Mouse (Mus musculus) G1E (cell line): ENCODE results near the gene Gtf2a1. TPM values are rescaled to one million over a fixed set of nuclear protein-coding genes. Genes with fewer than 3 reads are reported as not detected.
"Not testable (repeated sequence)": the region's sequence is repeated elsewhere in the genome, so short reads cannot be mapped to it uniquely, and the experiment has no call there.

ENCODE experiments used
- ATAC-seq: 2 replicates; pipeline ENCODE4 v1.8.0; 2016; ENCODE audit warnings: mild to moderate bottlenecking; ENCODE audit not compliant: insufficient number of reproducible peaks, poor library complexity, low FRiP score, severe bottlenecking; ENCODE audit errors: extremely low read depth
- DNase-seq: peaks from one replicate; pipeline ENCODE4 v3.0.0; 2012; ENCODE audit warnings: low spot score
- H3K27me3 ChIP-seq: 2 replicates; pipeline ENCODE4 v1.6.1; 2012; ENCODE audit warnings: mild to moderate bottlenecking, low read length, inconsistent platforms; ENCODE audit not compliant: insufficient read depth
- H3K36me3 ChIP-seq: replicated peaks from 2 replicates; pipeline ENCODE3; 2012; ENCODE audit warnings: mild to moderate bottlenecking, inconsistent platforms
- H3K4me1 ChIP-seq: 2 replicates; pipeline ENCODE4 v1.6.1; 2012; ENCODE audit warnings: low read depth, low read length, inconsistent platforms, mixed read lengths; ENCODE audit not compliant: insufficient read depth
- H3K4me3 ChIP-seq: 2 replicates; pipeline ENCODE4 v1.5.1; 2012; ENCODE audit warnings: low read depth, mild to moderate bottlenecking, inconsistent platforms, low read length, moderate library complexity, mixed read lengths
- H3K9me3 ChIP-seq: replicated peaks from 2 replicates; pipeline ENCODE4 v1.6.1; 2012; ENCODE audit warnings: inconsistent platforms
- CTCF ChIP-seq: IDR thresholded peaks from 2 replicates; pipeline ENCODE4 v1.5.1; 2012; ENCODE audit warnings: low read depth, low read length, inconsistent platforms, mixed read lengths
- GATA1 ChIP-seq: IDR thresholded peaks from 2 replicates; pipeline ENCODE4 v1.6.1; 2012; ENCODE audit warnings: borderline replicate concordance, low read length, inconsistent platforms, mixed read lengths
- GATA2 ChIP-seq: IDR thresholded peaks from 2 replicates; pipeline ENCODE4 v1.6.1; 2012; ENCODE audit warnings: low read depth, low read length, inconsistent platforms, borderline replicate concordance
- POLR2AphosphoS5 ChIP-seq: IDR thresholded peaks from 2 replicates; pipeline ENCODE4 v1.6.1; 2012; ENCODE audit warnings: low read depth, low read length, inconsistent platforms; ENCODE audit not compliant: insufficient replicate concordance
- TAL1 ChIP-seq: conservative IDR thresholded peaks from 2 replicates; pipeline ENCODE4 v1.6.1; 2012; ENCODE audit warnings: low read depth, low read length, inconsistent platforms, mixed read lengths
- polyA plus RNA-seq: library from polyadenylated mRNA; stranded (reverse); fragments of >175 nt; gene quantifications from 2 replicates; pipeline ENCODE4 v1.2.3, GENCODE M21; 2012
- total RNA-seq, 2 experiments: library from RNA; stranded (forward) in 1 of 2; stranded (reverse) in 1 of 2; fragments of 200-1000 nt in 1 of 2; fragments of >200 nt in 1 of 2; fragmentation: Nextera tagmentation in 1 of 2; gene quantifications; 2 replicates each; pipeline ENCODE4 v1.2.3; 2014 to 2017

The Gtf2a1 gene
- total and polyA plus RNA-seq, 3 experiments = 13.5 to 153 (median 76.3) TPM

DNA sequence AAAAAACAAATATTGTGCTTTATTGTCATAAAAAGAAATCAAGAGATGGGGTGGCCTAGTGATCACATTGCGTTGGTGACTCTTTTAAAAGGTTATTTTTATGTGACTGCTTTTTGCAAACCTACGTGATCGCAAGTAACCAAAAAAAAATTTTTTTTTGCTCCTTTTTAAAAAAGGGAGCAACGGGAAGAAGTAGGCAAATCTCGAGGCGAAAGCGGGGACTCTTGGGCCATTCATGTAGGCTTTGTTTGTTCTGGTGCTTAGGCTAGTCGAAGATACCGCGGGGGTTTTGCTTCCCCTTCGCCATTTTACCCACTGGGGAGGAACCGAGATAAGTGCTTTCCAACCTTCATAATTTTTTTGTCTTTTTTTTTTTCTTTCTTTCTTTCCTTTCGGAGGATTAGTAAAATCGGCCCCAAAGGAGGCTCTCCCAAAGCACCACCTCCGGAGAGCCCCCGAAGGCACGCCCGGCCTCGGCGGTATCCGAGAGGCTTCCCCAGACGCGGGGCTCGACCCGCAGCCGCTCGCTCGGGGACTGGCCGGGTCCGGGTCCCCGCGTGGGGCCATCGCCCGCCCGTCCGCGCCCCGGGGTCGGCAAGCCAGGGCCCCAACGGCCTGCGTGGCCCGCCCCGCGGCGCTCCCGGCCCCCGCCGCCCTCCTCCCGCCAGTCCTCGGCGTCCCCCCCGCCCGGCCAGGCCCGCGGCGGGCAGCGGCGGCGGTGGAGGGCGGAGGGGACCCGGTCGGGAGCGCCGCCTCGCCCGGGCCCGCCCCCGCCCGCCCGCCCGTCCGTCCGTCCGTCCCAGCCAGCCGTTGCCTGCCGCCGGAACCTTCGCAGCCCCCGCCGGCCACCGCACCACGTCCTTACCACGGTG is 1.4 kb downstream of the Gtf2a1 start:
- H3K27me3 ChIP-seq = no peaks in the 10 kb centered on the region
- peak overlapping the region; percentile 82 for H3K4me3 ChIP-seq
- DNase-seq (peak; percentile 60), ATAC-seq (no peak)
- peaks cover 32% of the 10 kb centered on the region for H3K36me3 ChIP-seq
- peaks cover 2% of the 10 kb centered on the region; the same call in 1 of the 2 replicates for H3K9me3 ChIP-seq
- H3K4me1 ChIP-seq = peaks cover 40% of the 10 kb centered on the region
- TF ChIP-seq TAL1 (no peak), GATA2 (no peak), CTCF (no peak), GATA1 (no peak), POLR2AphosphoS5 (no peak)

DNA sequence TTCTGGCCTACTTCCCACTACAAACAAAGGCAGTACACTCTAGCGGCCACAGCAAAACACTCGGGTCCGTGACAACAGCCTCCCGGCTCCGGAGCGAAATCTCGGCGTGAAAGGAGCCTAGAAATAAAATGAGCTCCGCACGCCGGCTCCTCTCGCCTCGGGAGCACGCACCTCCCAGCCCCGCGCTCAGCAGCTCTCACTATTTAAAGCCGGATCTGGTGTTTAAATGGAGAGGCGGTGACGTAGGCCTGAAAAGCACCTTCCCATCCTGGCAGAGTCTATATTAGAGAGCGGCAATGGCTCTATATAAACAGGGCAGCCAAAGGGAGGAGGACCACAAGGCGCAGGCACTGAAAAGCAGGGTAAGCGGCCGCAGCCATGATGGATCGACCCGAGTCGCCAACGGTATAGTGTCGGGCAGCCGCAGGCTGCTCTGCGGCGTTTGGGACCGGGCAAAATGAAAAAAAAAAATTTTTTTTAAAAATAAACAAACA is 2.1 kb downstream of the Gtf2a1 start:
- peak; percentile 75; the same call in 1 of the 2 replicates for TF ChIP-seq POLR2AphosphoS5
- TF ChIP-seq CTCF = no peak
- Histone ChIP-seq H3K4me3 (peak overlapping the region; percentile 82), H3K27me3 (no peaks in the 10 kb centered on the region), H3K9me3 (peaks cover 2% of the 10 kb centered on the region; the same call in 1 of the 2 replicates), H3K4me1 (peaks cover 45% of the 10 kb centered on the region), H3K36me3 (peaks cover 38% of the 10 kb centered on the region)
- DNase-seq = peak; percentile 82
- ATAC-seq = peak; percentile 66

DNA sequence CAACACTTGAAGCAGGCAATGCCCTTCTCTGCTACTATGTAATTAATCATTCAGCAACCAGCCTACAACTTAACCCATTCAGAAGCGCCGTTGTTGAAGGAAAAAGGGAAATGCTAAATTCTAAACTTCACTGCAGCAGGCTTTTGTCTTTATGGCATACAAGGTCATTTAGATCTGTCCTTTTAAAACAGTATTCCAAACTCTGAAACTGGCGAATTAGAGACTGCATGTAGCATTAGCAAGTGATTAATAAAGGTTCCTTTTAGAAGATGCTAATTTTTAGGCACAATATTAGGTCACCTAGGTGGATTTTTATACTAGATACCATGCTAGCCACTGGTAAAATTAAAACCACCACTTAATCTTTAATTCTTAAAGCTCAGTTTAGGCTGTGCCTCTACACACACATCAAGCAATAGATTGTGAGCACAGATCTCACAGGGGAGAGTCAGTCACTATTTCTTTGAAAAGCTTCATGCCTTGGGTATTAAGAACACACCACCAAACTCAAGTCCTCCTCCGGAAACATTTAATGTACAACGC is 2.7 kb downstream of the Gtf2a1 start:
- Histone ChIP-seq H3K9me3 (peaks cover 2% of the 10 kb centered on the region; the same call in 1 of the 2 replicates), H3K4me1 (peaks cover 52% of the 10 kb centered on the region), H3K27me3 (no peaks in the 10 kb centered on the region), H3K4me3 (peak overlapping the region; percentile 82), H3K36me3 (peaks cover 45% of the 10 kb centered on the region)
- TF ChIP-seq CTCF = no peak
- no peak for TF ChIP-seq GATA2
- no peak for TF ChIP-seq GATA1
- no peak for TF ChIP-seq TAL1
- no peak for TF ChIP-seq POLR2AphosphoS5
- ATAC-seq = no peak
- DNase-seq = no peak

DNA sequence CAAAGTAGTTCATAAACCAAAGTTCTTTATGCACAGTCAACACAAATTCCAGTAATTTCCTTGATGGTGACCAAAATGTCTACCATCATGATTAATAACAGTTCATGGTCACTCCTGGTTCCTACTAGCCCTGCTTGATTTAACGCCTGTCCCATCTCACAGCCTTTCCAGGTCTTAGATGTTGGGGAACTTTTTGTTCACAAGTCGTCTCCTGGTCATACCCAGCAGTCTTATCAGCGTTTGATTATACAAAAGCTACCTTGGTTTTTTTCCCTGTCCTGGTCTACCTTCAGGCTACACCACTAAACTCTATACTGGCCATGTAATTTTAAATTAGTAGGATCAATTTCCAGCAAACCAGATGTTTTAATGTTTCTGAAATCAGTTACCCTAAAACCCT is 3.2 kb downstream of the Gtf2a1 start:
- TF ChIP-seq GATA2 (no peak), POLR2AphosphoS5 (no peak; the same call in 1 of the 2 replicates)
- H3K4me1 ChIP-seq = peaks cover 55% of the 10 kb centered on the region
- no peak for ATAC-seq

DNA sequence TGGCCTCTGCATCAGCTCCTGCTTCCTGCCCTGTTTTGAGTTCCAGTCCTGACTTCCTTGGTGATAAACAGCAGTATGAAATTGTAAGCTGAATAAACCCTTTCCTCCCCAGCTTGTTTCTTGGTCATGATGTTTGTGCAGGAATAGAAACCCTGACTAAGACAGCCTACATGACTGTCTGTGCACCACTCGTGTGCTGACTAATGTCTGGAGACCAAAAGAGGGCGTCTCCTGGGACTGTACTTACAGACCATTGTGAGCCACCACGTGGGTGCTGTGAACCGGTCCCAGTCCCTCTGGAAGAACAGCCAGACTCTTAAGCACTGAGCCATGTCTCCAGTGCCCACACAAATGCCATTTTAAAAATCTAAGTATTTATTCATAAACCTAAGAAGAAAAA is 4.5 kb downstream of the Gtf2a1 start:
- peaks cover 54% of the 10 kb centered on the region for H3K36me3 ChIP-seq
- H3K4me1 ChIP-seq = peaks cover 59% of the 10 kb centered on the region
- DNase-seq, H3K27me3 ChIP-seq, H3K4me3 ChIP-seq, H3K9me3 ChIP-seq, ATAC-seq: not testable (repeated sequence)

More for the DNA sequence above, 3.2 kb downstream of the Gtf2a1 start:
- H3K27me3 ChIP-seq = no peaks in the 10 kb centered on the region
- peaks cover 48% of the 10 kb centered on the region for H3K36me3 ChIP-seq
- H3K9me3 ChIP-seq = peaks cover 2% of the 10 kb centered on the region; the same call in 1 of the 2 replicates
- DNase-seq = no peak
- H3K4me3 ChIP-seq = peak overlapping the region; percentile 82; the same call in 1 of the 2 replicates

- Histone ChIP-seq H3K36me3 (peaks cover 60% of the 10 kb centered on the region), H3K4me1 (peaks cover 59% of the 10 kb centered on the region), H3K27me3 (no peaks in the 10 kb centered on the region), H3K9me3 (peaks cover 2% of the 10 kb centered on the region; the same call in 1 of the 2 replicates), H3K4me3 (no peak overlapping the region; the same call in 1 of the 2 replicates)
- no peak for TF ChIP-seq GATA1
- TF ChIP-seq POLR2AphosphoS5 = no peak
- TF ChIP-seq TAL1 = no peak
- DNase-seq (no peak), ATAC-seq (no peak)
Observed at GRCm38 (mm10) chr12:91585206-91585605, 5.1 kb downstream of the Gtf2a1 start.
